8 mouse cellular contexts compared by ENCODE assay signal in the genomic region with DNA sequence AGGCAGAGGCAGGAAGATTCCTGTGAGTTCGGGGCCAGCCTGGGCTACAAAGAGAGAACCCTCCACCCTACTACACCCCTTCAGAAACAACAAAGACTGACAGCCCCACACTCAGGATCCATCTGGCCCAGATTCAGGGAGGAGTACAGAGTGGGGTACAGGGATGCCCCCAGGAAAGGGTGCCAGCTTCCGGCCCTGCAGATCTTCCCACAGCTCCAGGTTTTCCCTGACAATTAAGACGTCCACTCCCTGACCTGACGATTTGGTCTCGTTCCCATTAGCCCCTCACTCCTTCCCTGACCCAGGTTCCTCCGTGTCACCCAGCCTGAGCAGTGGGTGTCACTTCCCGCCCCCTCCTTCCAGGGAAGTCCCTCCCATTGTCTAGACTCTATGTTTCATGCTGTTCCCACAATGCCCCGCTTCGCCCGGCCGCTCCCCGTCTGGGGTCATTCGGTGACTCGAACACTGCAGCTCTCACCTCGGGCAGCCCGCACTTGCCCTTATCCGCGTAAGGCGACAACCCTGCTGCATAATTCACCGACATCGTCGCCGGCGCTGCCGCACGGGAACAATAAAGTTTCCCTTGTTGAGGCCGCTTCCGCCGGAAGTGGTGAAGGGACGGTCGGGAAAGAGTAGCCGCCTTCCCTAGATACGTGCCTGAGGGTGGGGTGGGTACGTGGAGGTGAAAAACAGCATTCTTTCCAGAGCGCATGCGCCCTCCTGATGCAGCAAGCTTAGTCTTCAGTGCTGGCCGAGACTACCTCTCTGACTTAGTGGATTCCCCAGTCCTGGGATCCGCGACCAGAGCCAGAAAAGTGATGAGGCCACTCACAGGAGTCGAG. TPM values are rescaled to one million over a fixed set of nuclear protein-coding genes. Genes with fewer than 3 reads are reported as not detected.
DNase-seq lines count a peak whose midpoint lies in the region; ATAC-seq lines count a peak whose summit lies in the region.

A gene (minus strand): TSS at position 804 of the 842 bp plus-strand sequence.

- peaks cover 7% of the 10 kb centered on the region for H3K4me1 ChIP-seq in brown adipose tissue, adult 24 weeks (ENCODE audit: control insufficient read depth, insufficient read depth, insufficient read length, low read length)
- peaks cover 11 to 14% of the 10 kb centered on the region in 2 experiments for H3K4me1 ChIP-seq in heart, embryonic 14.5 days (ENCODE audit: control insufficient read depth in 2 of 2, insufficient read depth in 2 of 2, low read length in 2 of 2)
- H3K4me1 ChIP-seq in liver, embryonic 13.5 days (replicated peaks) = peaks cover 40% of the 10 kb centered on the region
- H3K4me1 ChIP-seq in stomach, embryonic 16.5 days (ENCODE audit: control insufficient read depth, insufficient read depth, low read length) = peaks cover 19% of the 10 kb centered on the region

- no peaks in the 10 kb centered on the region for H3K27me3 ChIP-seq in heart, embryonic 14.5 days (ENCODE audit: control insufficient read depth, insufficient read depth, low read length)
- H3K27me3 ChIP-seq in liver, embryonic 13.5 days = no peaks in the 10 kb centered on the region
- no peaks in the 10 kb centered on the region for H3K27me3 ChIP-seq in stomach, embryonic 16.5 days (ENCODE audit: control insufficient read depth, insufficient read depth, low read length)

- 5% methylated on average over 40 of the region's 40 CpGs for WGBS in heart, embryonic 14.5 days
- 4% methylated on average over 40 of the region's 40 CpGs for WGBS in liver, embryonic 13.5 days (ENCODE audit: insufficient replicate concordance)
- 4% methylated on average over 40 of the region's 40 CpGs for WGBS in stomach, embryonic 16.5 days

- H3K4me3 ChIP-seq in brown adipose tissue, adult 24 weeks (ENCODE audit: insufficient read depth, low read depth, low read length) = peak within 1 kb of the TSS; percentile 89
- H3K4me3 ChIP-seq in heart, embryonic 14.5 days (ENCODE audit: control insufficient read depth in 1 of 2, insufficient read depth in 1 of 2, low read depth in 1 of 2, low read length in 2 of 2) = peak within 1 kb of the TSS; percentile 69 to 89
- H3K4me3 ChIP-seq in liver, embryonic 13.5 days (replicated peaks) = peak within 1 kb of the TSS; percentile 76
- peak within 1 kb of the TSS; percentile 81 for H3K4me3 ChIP-seq in stomach, embryonic 16.5 days (replicated peaks; ENCODE audit: low read length)

- peak within 1 kb of the TSS; percentile 93 for H3K27ac ChIP-seq in brown adipose tissue, adult 24 weeks (replicated peaks; ENCODE audit: low read depth, low read length)
- H3K27ac ChIP-seq in heart, embryonic 14.5 days (replicated peaks in 1 of 2; ENCODE audit: control insufficient read depth in 1 of 2, insufficient read depth in 1 of 2, low read depth in 2 of 2, low read length in 2 of 2) = peak within 1 kb of the TSS; percentile 90 to 94
- H3K27ac ChIP-seq in liver, embryonic 13.5 days = peak within 1 kb of the TSS; percentile 89
- peak within 1 kb of the TSS; percentile 96 for H3K27ac ChIP-seq in stomach, embryonic 16.5 days (ENCODE audit: low read length)

- no peaks in the 10 kb centered on the region for H3K9me3 ChIP-seq in heart, embryonic 14.5 days (ENCODE audit: control insufficient read depth, low read length)
- H3K9me3 ChIP-seq in liver, embryonic 13.5 days (replicated peaks) = no peaks in the 10 kb centered on the region
- no peaks in the 10 kb centered on the region for H3K9me3 ChIP-seq in stomach, embryonic 16.5 days (replicated peaks; ENCODE audit: control insufficient read depth, low read length)

- peak; percentile 96 for DNase-seq in CD4-positive, CD25-positive, alpha-beta regulatory T cell, adult 2 months (ENCODE audit: low read depth, low spot score)
- DNase-seq in fibroblast of lung, adult 2 months (ENCODE audit: low read depth) = peak; percentile 84
- DNase-seq in kidney, postnatal 14 days = peak; percentile 95
- peak; percentile 89 for DNase-seq in liver, embryonic 13.5 days
- DNase-seq in neural tube, embryonic 10.5 days (ENCODE audit: extremely low spot score, low spot score) = peak; percentile 95

- H3K36me3 ChIP-seq in heart, embryonic 14.5 days (ENCODE audit: control insufficient read depth, insufficient read depth, low read length) = peaks cover 34% of the 10 kb centered on the region
- peaks cover 23% of the 10 kb centered on the region for H3K36me3 ChIP-seq in liver, embryonic 13.5 days
- H3K36me3 ChIP-seq in stomach, embryonic 16.5 days (ENCODE audit: control insufficient read depth, insufficient read depth, low read length) = peaks cover 7% of the 10 kb centered on the region

- ATAC-seq in heart, embryonic 14.5 days (ENCODE audit: insufficient number of reproducible peaks, insufficient read depth, low FRiP score, low read depth) = peak; percentile 78
- peak; percentile 93 for ATAC-seq in liver, embryonic 13.5 days (ENCODE audit: low read depth)
- peak; percentile 91 for ATAC-seq in stomach, embryonic 16.5 days (ENCODE audit: insufficient read depth, low FRiP score)

- H3K4me2 ChIP-seq in heart, embryonic 14.5 days (ENCODE audit: low read length) = peak within 1 kb of the TSS; percentile 79
- H3K4me2 ChIP-seq in liver, embryonic 13.5 days = peak within 1 kb of the TSS; percentile 92
- peak within 1 kb of the TSS; percentile 83 for H3K4me2 ChIP-seq in stomach, embryonic 16.5 days (ENCODE audit: low read depth, low read length)

- peak within 1 kb of the TSS; percentile 78 for H3K9ac ChIP-seq in heart, embryonic 14.5 days (ENCODE audit: low read length)
- H3K9ac ChIP-seq in liver, embryonic 13.5 days = peak within 1 kb of the TSS; percentile 82
- H3K9ac ChIP-seq in stomach, embryonic 16.5 days (ENCODE audit: low read length) = peak within 1 kb of the TSS; percentile 90

RNA-seq across cellular contexts. Expression of the gene that starts here (rescaled TPM):
- polyA plus RNA-seq in brown adipose tissue, adult 24 weeks (2012; ENCODE audit: insufficient read depth, insufficient read length, missing spikeins) = 3.2 and 4.5 TPM in 2 replicates
- 22.5 and 23.9 TPM in 2 replicates for polyA plus RNA-seq in heart, embryonic 14.5 days (2014; fragmentation: Nextera tagmentation; extraction: Ambion mirVana)
- 10.7 and 10.9 TPM in 2 replicates for polyA plus RNA-seq in liver, embryonic 13.5 days (2015; fragmentation: Nextera tagmentation; extraction: Ambion mirVana)
- 28.6 and 33.6 TPM in 2 replicates for polyA plus RNA-seq in stomach, embryonic 16.5 days (2015; fragmentation: Nextera tagmentation; extraction: Ambion mirVana)

Comparison
In these comparisons a context has a peak if more than half of its experiments do, and no peak if none do; other contexts are left out.
1. Peak in every context shown above with its lines: DNase-seq, ATAC-seq, H3K4me3 ChIP-seq and H3K27ac ChIP-seq.